Mouse (Mus musculus) lung, embryonic 14.5 days (tissue): ENCODE data around the gene Ddx47. TPM values are rescaled to one million over a fixed set of nuclear protein-coding genes. Genes with fewer than 3 reads are reported as not detected.

Experiments used
- ATAC-seq: fragments of 200-750 bp; cut with Nextera tagmentation; 2 replicates; pipeline ENCODE4 v1.8.0; 2017; ENCODE audit warnings: mild to moderate bottlenecking, moderate TSS enrichment, moderate library complexity; ENCODE audit not compliant: insufficient read depth
- DNase-seq: peaks from one replicate; pipeline ENCODE4 v3.0.0-alpha.2; 2015
- H3K27ac ChIP-seq: fragments of 300-500 bp; sonication (generic); 2 replicates; pipeline ENCODE4 v1.5.1; 2014; ENCODE audit warnings: low read depth, mild to moderate bottlenecking, moderate library complexity
- H3K27me3 ChIP-seq: fragments of 300-500 bp; sonication (generic); 2 replicates; pipeline ENCODE4 v1.6.1; 2014; ENCODE audit warnings: low read length, control low read depth; ENCODE audit not compliant: insufficient read depth
- H3K36me3 ChIP-seq: fragments of 300-500 bp; sonication (generic); 2 replicates; pipeline ENCODE4 v1.6.1; 2014; ENCODE audit warnings: control low read depth; ENCODE audit not compliant: insufficient read depth
- H3K4me1 ChIP-seq: fragments of 300-500 bp; sonication (generic); 2 replicates; pipeline ENCODE4 v1.6.1; 2014; ENCODE audit warnings: antibody characterized with exemption, control low read depth; ENCODE audit not compliant: insufficient read depth
- H3K4me2 ChIP-seq: fragments of 300-500 bp; sonication (generic); 2 replicates; pipeline ENCODE4 v1.6.1; 2014; ENCODE audit warnings: mild to moderate bottlenecking
- H3K4me3 ChIP-seq: fragments of 300-500 bp; sonication (generic); 2 replicates; pipeline ENCODE4 v1.5.1; 2014; ENCODE audit warnings: low read depth, low read length
- H3K9ac ChIP-seq: fragments of 300-500 bp; sonication (generic); 2 replicates; pipeline ENCODE4 v1.6.1; 2014
- H3K9me3 ChIP-seq: fragments of 300-500 bp; sonication (generic); 2 replicates; pipeline ENCODE4 v1.6.1; 2016; ENCODE audit warnings: low read depth, low read length, control low read depth
- CTCF ChIP-seq: IDR thresholded peaks from 2 replicates; pipeline ENCODE4 v1.5.1; 2016; ENCODE audit warnings: antibody characterized with exemption, low read depth
- WGBS: fragments of 180-500 bp; shearing (Covaris S2); extraction: QIAGEN DNeasy Blood & Tissue Kit; methylation state at CpG from one replicate; pipeline ENCODE4 v1.1.7; 2014; 5-methylcytosine and 5-hydroxymethylcytosine counted together
- polyA plus RNA-seq: library from polyadenylated mRNA; unstranded; fragments of >200 nt; fragmentation: Nextera tagmentation; extraction: Ambion mirVana; gene quantifications from 2 replicates; pipeline ENCODE4 v1.2.1, GENCODE M21; 2014

The Ddx47 gene
- polyA plus RNA-seq, 1 experiment from 2014 or later = 119 TPM

GRCm38 (mm10) chr6:134972096-134972495, 39.3 kb upstream of the Ddx47 start:
- Histone ChIP-seq H3K9me3 (no peaks in the 10 kb centered on the region), H3K27ac (no peak overlapping the region), H3K36me3 (no peaks in the 10 kb centered on the region), H3K27me3 (no peaks in the 10 kb centered on the region), H3K4me2 (no peak overlapping the region), H3K4me1 (no peaks in the 10 kb centered on the region), H3K4me3 (no peak overlapping the region), H3K9ac (no peak overlapping the region)
- 33% methylated on average over 4 of the region's 4 CpGs for WGBS
- DNase-seq (no peak), ATAC-seq (no peak)
- no peak for TF ChIP-seq CTCF

- H3K4me2 ChIP-seq = no peak overlapping the region
- H3K9me3 ChIP-seq = no peaks in the 10 kb centered on the region
- no peak overlapping the region for H3K9ac ChIP-seq
- no peak overlapping the region for H3K27ac ChIP-seq
- DNase-seq (peak; percentile 62), ATAC-seq (no peak)
- no peaks in the 10 kb centered on the region for H3K27me3 ChIP-seq
- H3K36me3 ChIP-seq = no peaks in the 10 kb centered on the region
- no peak overlapping the region for H3K4me3 ChIP-seq
- 25% methylated on average over 6 of the region's 6 CpGs for WGBS
- H3K4me1 ChIP-seq = no peaks in the 10 kb centered on the region
- no peak for TF ChIP-seq CTCF
Measured at GRCm38 (mm10) chr6:134976628-134977027, 34.8 kb upstream of the Ddx47 start.

DNA sequence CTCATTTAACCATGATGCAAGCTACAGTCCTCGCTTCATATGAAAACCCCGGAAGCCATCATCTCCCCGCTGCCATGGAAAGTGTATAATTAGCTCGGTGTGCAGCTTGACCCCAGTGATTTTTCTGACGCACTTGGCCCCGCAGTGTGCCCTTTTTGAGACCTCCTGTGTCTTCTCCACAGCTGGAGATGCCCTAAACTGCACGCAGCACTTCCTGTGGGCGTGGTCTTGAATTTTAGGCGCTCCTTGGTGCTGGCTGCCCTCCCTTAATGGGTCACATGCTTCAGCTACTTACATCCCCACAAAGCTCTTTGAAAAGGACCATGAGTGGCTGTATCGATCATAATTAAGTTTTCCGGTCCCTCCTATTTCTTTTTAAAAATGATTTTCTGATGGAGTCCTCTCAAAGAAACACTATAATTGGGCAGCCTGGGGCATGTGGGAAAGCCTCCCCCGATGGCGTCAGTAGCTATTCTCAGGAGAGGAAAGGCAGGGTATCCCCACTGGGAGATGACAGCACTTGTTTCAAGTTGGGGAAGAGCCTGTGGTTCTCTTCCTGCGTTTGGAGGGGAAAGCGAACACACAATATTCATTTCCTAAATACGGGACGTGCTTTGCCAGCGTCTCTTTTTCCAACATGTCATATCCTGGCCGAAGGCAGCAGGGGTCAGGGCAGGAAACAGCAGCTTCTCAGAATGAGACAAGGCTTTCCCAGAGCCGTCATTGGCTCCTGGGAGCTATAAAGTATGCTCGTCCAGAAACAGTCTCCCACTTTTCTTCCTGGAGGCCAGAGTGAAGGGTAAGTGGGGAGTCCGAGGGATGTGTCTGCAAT, 30.0 kb upstream of the Ddx47 start, which contains the start of gene Apold1:
Gene Apold1, plus strand, starts transcription at position 488 of the 832 bp plus-strand sequence.
- DNase-seq = peak; percentile 64
- no peaks in the 10 kb centered on the region for H3K4me1 ChIP-seq
- 44% methylated on average over 22 of the region's 22 CpGs for WGBS
- H3K27me3 ChIP-seq = no peaks in the 10 kb centered on the region
- H3K9ac ChIP-seq = no peak within 1 kb of the TSS
- H3K27ac ChIP-seq = no peak within 1 kb of the TSS
- H3K4me3 ChIP-seq = 0 out of 2 replicates have a peak within 1 kb of the TSS, but pooled peaks have one; percentile 2
- peak within 1 kb of the TSS; percentile 50 for H3K4me2 ChIP-seq
- H3K36me3 ChIP-seq = no peaks in the 10 kb centered on the region
- no peaks in the 10 kb centered on the region for H3K9me3 ChIP-seq
- ATAC-seq = no peak
- no peak for TF ChIP-seq CTCF

DNA sequence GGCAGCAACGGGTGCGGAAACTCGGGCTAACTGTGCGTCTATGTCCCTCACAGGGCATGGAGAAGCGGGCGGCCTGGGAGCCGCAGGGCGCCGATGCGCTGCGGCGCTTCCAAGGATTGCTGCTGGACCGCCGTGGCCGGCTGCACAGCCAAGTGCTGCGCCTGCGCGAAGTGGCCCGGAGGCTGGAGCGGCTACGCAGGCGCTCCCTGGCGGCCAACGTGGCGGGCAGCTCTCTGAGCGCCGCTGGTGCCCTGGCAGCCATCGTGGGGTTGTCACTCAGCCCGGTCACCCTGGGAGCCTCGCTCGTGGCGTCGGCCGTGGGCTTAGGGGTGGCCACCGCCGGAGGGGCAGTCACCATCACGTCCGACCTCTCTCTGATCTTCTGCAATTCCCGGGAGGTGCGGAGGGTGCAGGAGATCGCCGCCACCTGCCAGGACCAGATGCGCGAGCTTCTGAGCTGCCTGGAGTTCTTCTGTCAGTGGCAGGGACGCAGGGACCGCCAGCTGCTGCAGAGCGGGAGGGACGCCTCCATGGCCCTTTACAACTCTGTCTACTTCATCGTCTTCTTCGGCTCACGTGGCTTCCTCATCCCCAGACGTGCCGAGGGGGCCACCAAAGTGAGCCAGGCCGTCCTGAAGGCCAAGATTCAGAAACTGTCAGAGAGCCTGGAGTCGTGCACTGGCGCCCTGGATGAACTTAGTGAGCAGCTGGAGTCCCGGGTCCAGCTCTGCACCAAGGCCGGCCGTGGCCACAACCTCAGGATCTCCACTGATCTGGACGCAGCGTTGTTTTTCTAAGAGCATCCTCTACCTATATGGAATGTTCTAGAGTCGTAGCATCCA, 27.7 kb upstream of the Ddx47 start:
- ATAC-seq (peak; percentile 91), DNase-seq (peak; percentile 96)
- Histone ChIP-seq H3K4me2 (peak overlapping the region; percentile 84), H3K4me3 (peak overlapping the region; percentile 54), H3K9ac (peak overlapping the region; percentile 58), H3K4me1 (no peaks in the 10 kb centered on the region), H3K36me3 (no peaks in the 10 kb centered on the region), H3K27me3 (no peaks in the 10 kb centered on the region), H3K9me3 (no peaks in the 10 kb centered on the region), H3K27ac (peak overlapping the region; percentile 16; the same call in 1 of the 2 replicates)
- 3% methylated on average over 62 of the region's 62 CpGs for WGBS
- TF ChIP-seq CTCF = peak; percentile 62

DNA sequence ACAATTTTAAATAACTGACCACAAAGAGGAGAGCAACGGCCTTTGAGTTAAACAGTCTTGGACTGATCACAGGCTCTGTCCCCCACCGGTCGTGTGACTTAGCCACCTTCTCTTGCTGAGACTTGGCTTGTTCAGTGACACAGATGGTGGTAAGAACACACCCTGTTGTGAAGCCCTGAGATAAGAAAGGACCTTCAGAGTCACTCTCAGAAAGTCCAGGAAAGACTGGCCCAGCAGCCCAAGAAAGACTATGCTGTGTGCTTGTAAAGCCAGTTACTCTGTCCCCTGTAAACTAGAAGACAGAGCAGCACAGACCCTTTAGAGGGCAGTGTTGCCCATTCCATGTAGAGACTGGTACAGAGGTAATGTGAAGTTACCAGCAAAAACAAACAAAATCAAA, 26.7 kb upstream of the Ddx47 start:
- WGBS = 51% methylated on average over 3 of the region's 3 CpGs
- no peak overlapping the region for H3K9ac ChIP-seq
- H3K9me3 ChIP-seq = no peaks in the 10 kb centered on the region
- peak overlapping the region; percentile 84; the same call in 1 of the 2 replicates for H3K4me2 ChIP-seq
- TF ChIP-seq CTCF = peak; percentile 55
- H3K27ac ChIP-seq = no peak overlapping the region
- H3K4me3 ChIP-seq = no peak overlapping the region
- no peaks in the 10 kb centered on the region for H3K36me3 ChIP-seq
- H3K27me3 ChIP-seq = no peaks in the 10 kb centered on the region
- H3K4me1 ChIP-seq = no peaks in the 10 kb centered on the region
- DNase-seq = peak; percentile 68
- 0 out of 2 replicates have a peak, but pooled peaks have one; percentile 13 for ATAC-seq

DNA sequence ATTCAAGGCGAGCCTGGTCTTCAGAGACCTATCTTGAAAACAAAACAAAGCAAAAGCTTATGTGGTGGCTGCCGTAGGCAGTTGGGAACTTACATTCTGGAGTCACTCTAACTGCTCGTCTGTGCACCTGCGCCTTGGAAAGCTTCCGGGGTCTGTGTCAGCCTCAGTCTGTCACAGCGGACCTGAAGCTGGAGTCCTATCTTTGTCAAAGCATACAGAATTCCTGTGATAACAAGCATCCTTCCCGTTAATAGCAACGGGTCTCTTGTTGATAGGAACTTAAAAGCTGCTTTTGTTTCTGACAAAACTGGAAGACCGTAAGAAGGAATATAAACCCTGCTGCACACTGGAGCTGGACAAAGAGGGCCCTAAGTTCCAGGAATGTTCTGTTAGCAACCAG, 23.0 kb upstream of the Ddx47 start:
- TF ChIP-seq CTCF = no peak
- Histone ChIP-seq H3K4me2 (no peak overlapping the region), H3K27ac (no peak overlapping the region), H3K9me3 (no peaks in the 10 kb centered on the region), H3K4me3 (no peak overlapping the region), H3K36me3 (no peaks in the 10 kb centered on the region), H3K9ac (no peak overlapping the region), H3K27me3 (no peaks in the 10 kb centered on the region), H3K4me1 (no peaks in the 10 kb centered on the region)
- WGBS = 59% methylated on average over 9 of the region's 9 CpGs
- no peak for ATAC-seq
- no peak for DNase-seq

DNA sequence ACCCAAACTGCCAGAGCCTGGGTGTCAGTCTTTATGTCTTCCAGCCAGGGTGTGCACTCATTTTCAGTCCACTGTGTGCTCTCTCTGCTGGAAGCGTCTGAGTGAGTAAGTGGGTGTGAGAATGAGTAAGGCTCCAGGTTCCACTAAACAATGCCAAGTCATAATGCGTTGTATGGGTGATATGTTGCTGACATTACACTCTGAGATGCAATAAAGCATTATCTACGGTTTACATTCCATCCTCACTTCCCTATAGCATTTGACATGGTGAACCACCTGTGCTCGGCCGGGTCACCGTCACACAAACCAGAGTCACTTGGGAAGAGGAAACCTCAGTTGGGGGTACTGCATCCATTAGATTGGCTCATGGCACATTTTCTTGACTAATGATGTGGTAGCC, 20.7 kb upstream of the Ddx47 start:
- 53% methylated on average over 6 of the region's 6 CpGs for WGBS
- Histone ChIP-seq H3K27me3 (no peaks in the 10 kb centered on the region), H3K27ac (no peak overlapping the region), H3K36me3 (no peaks in the 10 kb centered on the region), H3K9me3 (no peaks in the 10 kb centered on the region), H3K4me3 (no peak overlapping the region), H3K4me1 (no peaks in the 10 kb centered on the region), H3K4me2 (no peak overlapping the region), H3K9ac (no peak overlapping the region)
- no peak for ATAC-seq
- no peak for TF ChIP-seq CTCF
- DNase-seq = no peak
